Mouse (Mus musculus) olfactory bulb, adult 2 months (tissue): ENCODE data around the gene Tspan18.

Source experiments
- CTCF ChIP-seq: fragments of 200-500 bp; IDR thresholded peaks from 2 replicates; pipeline ENCODE4 v1.5.1; 2012; ENCODE audit warnings: low read depth, mild to moderate bottlenecking, low read length, moderate library complexity; ENCODE audit not compliant: insufficient read depth
- POLR2A ChIP-seq: fragments of 200-500 bp; IDR thresholded peaks from 2 replicates; pipeline ENCODE4 v1.6.1; 2012; ENCODE audit warnings: mild to moderate bottlenecking, low read depth, low read length, moderate library complexity; ENCODE audit not compliant: insufficient read depth

GRCm38 (mm10) chr2:93215790-93216189 is 118.5 kb downstream of the Tspan18 start:
- TF ChIP-seq CTCF (no peak), POLR2A (no peak)
